Mouse (Mus musculus): ENCODE data around the gene Avil. TPM values are rescaled to one million over a fixed set of nuclear protein-coding genes. Genes with fewer than 3 reads are reported as not detected.
"Not testable (repeated sequence)": the region's sequence is repeated elsewhere in the genome, so short reads cannot be mapped to it uniquely, and the experiment has no call there.

Gene Avil
- total and polyA plus RNA-seq, 2 experiments from 2014 or later: 0.52 to 0.98 TPM

- no peak overlapping the region; the same call in 1 of the 2 replicates for H3K9ac ChIP-seq (replicated peaks; ENCODE audit: low read length)
- H3K4me1 ChIP-seq (ENCODE audit: insufficient read depth, low read length): peaks cover 5% of the 10 kb centered on the region; the same call in 1 of the 2 replicates
- WGBS: 0% methylated on average over 9 of the region's 9 CpGs
Measured at GRCm38 (mm10) chr10:127058161-127058560, 57.7 kb downstream of the Avil start.

GRCm38 (mm10) chr10:127058708-127059107, 58.2 kb downstream of the Avil start:
- Histone ChIP-seq H3K27ac (peak overlapping the region; percentile 92; the same call in 1 of the 2 replicates), H3K27me3 (ENCODE audit: insufficient read depth, low read length) (no peaks in the 10 kb centered on the region), H3K36me3 (ENCODE audit: insufficient read depth, low read length) (peaks cover 35% of the 10 kb centered on the region), H3K4me2 (ENCODE audit: low read depth, low read length) (peak overlapping the region; percentile 88), H3K9me3 (ENCODE audit: low read length) (no peaks in the 10 kb centered on the region), H3K4me3 (ENCODE audit: low read length) (peak overlapping the region; percentile 86), H3K4me1 (ENCODE audit: insufficient read depth, low read length) (peaks cover 5% of the 10 kb centered on the region; the same call in 1 of the 2 replicates), H3K9ac (replicated peaks; ENCODE audit: low read length) (peak overlapping the region; percentile 93)
- WGBS: 3% methylated on average over 8 of the region's 8 CpGs
- no peak for TF ChIP-seq CTCF (IDR thresholded peaks at IDR 0.05; ENCODE audit: low read depth)
- DNase-seq (ENCODE audit: low spot score): no peak
- ATAC-seq: no peak

More at GRCm38 (mm10) chr10:127058161-127058560, 57.7 kb downstream of the Avil start:
- H3K4me3 ChIP-seq (ENCODE audit: low read length): peak overlapping the region; percentile 86
- no peaks in the 10 kb centered on the region for H3K27me3 ChIP-seq (ENCODE audit: insufficient read depth, low read length)
- peak; percentile 84 for DNase-seq (ENCODE audit: low spot score)
- peak; percentile 21; the same call in 1 of the 2 replicates for ATAC-seq
- peak; percentile 95 for TF ChIP-seq CTCF (IDR thresholded peaks at IDR 0.05; ENCODE audit: low read depth)
- peaks cover 35% of the 10 kb centered on the region for H3K36me3 ChIP-seq (ENCODE audit: insufficient read depth, low read length)
- H3K27ac ChIP-seq: no peak overlapping the region
- H3K9me3 ChIP-seq (ENCODE audit: low read length): no peaks in the 10 kb centered on the region
- peak overlapping the region; percentile 88 for H3K4me2 ChIP-seq (ENCODE audit: low read depth, low read length)

DNA sequence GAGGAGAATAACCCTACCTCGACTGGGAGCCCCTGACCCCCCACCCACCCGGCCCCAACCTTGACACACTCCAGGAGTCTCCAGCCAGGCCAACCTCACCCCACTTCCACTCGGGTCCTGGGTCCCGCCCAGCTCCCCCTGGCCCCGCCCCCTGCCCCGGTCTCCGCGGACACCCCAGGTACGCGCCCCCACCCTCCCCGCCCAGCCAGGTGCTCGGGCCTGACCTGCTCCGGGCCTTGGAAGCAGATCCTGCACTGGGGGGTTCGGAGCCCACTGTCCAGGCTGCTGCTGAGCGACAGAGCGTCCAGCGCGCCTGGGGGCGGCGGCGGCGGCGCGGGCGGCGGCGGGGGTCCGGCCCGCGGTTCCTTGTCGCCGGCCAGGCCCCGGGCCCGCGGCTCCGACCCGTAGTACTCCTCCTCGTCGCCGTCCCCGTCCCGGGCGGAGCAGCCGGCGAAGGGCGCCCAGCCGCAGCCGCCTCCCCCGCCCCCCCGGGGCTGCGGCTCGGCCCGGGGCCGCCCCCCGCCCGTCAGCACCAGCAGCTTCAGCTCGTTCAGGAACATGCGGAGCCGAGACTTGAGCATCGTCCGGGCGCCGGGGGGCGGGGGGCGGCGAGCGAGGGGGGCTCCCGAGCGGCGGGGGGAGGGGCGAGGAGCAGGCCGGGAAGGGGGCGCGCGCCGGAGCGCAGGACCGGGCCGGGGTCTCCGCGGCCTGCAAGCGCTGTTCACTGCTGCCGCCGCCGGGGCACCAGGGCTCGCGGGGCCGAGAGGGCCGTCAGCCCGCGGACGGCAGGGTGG, 58.9 kb downstream of the Avil start:
- peak; percentile 66 for DNase-seq (ENCODE audit: low spot score)
- under 1% methylated on average over 62 of the region's 92 CpGs for WGBS
- Histone ChIP-seq H3K27me3 (ENCODE audit: insufficient read depth, low read length) (no peaks in the 10 kb centered on the region), H3K4me2 (ENCODE audit: low read depth, low read length) (peak overlapping the region; percentile 88), H3K4me3 (ENCODE audit: low read length) (peak overlapping the region; percentile 86), H3K9me3 (ENCODE audit: low read length) (no peaks in the 10 kb centered on the region), H3K9ac (replicated peaks; ENCODE audit: low read length) (peak overlapping the region; percentile 93), H3K36me3 (ENCODE audit: insufficient read depth, low read length) (peaks cover 29% of the 10 kb centered on the region), H3K4me1 (ENCODE audit: insufficient read depth, low read length) (peaks cover 6% of the 10 kb centered on the region; the same call in 1 of the 2 replicates), H3K27ac (peak overlapping the region; percentile 92)
- TF ChIP-seq CTCF (IDR thresholded peaks at IDR 0.05; ENCODE audit: low read depth): no peak
- ATAC-seq: no peak

GRCm38 (mm10) chr10:127059968-127060916, 59.7 kb downstream of the Avil start, which contains the start of gene March9:
March9 (minus strand) TSS chr10:127060184.
- H3K27me3 ChIP-seq (ENCODE audit: insufficient read depth, low read length): no peaks in the 10 kb centered on the region
- ATAC-seq (peak; percentile 41), DNase-seq (ENCODE audit: low spot score) (peak; percentile 93)
- H3K4me3 ChIP-seq (ENCODE audit: low read length): peak within 1 kb of the TSS; percentile 86
- 1% methylated on average over 68 of the region's 72 CpGs for WGBS
- H3K9ac ChIP-seq (replicated peaks; ENCODE audit: low read length): peak within 1 kb of the TSS; percentile 93
- peak within 1 kb of the TSS; percentile 92 for H3K27ac ChIP-seq
- no peaks in the 10 kb centered on the region for H3K9me3 ChIP-seq (ENCODE audit: low read length)
- peaks cover 12% of the 10 kb centered on the region; the same call in 1 of the 2 replicates for H3K4me1 ChIP-seq (ENCODE audit: insufficient read depth, low read length)
- no peak for TF ChIP-seq CTCF (IDR thresholded peaks at IDR 0.05; ENCODE audit: low read depth)
- peak within 1 kb of the TSS; percentile 88 for H3K4me2 ChIP-seq (ENCODE audit: low read depth, low read length)
- peaks cover 28% of the 10 kb centered on the region for H3K36me3 ChIP-seq (ENCODE audit: insufficient read depth, low read length)

GRCm38 (mm10) chr10:127061085-127061484, 60.6 kb downstream of the Avil start:
- Histone ChIP-seq H3K27ac (peak overlapping the region; percentile 92), H3K36me3 (ENCODE audit: insufficient read depth, low read length) (peaks cover 28% of the 10 kb centered on the region), H3K4me2 (ENCODE audit: low read depth, low read length) (peak overlapping the region; percentile 88), H3K9ac (replicated peaks; ENCODE audit: low read length) (peak overlapping the region; percentile 93), H3K4me3 (ENCODE audit: low read length) (peak overlapping the region; percentile 86), H3K9me3 (ENCODE audit: low read length) (no peaks in the 10 kb centered on the region), H3K4me1 (ENCODE audit: insufficient read depth, low read length) (peaks cover 12% of the 10 kb centered on the region; the same call in 1 of the 2 replicates), H3K27me3 (ENCODE audit: insufficient read depth, low read length) (no peaks in the 10 kb centered on the region)
- no peak for TF ChIP-seq CTCF (IDR thresholded peaks at IDR 0.05; ENCODE audit: low read depth)
- no peak for ATAC-seq
- WGBS: 22% methylated on average over 5 of the region's 5 CpGs
- DNase-seq (ENCODE audit: low spot score): no peak

GRCm38 (mm10) chr10:127061513-127061912, 61.0 kb downstream of the Avil start:
- Histone ChIP-seq H3K27ac (peak overlapping the region; percentile 92; the same call in 1 of the 2 replicates), H3K36me3 (ENCODE audit: insufficient read depth, low read length) (peaks cover 28% of the 10 kb centered on the region), H3K4me1 (ENCODE audit: insufficient read depth, low read length) (peaks cover 12% of the 10 kb centered on the region; the same call in 1 of the 2 replicates), H3K4me2 (ENCODE audit: low read depth, low read length) (peak overlapping the region; percentile 88), H3K9me3 (ENCODE audit: low read length) (no peaks in the 10 kb centered on the region), H3K9ac (replicated peaks; ENCODE audit: low read length) (no peak overlapping the region; the same call in 1 of the 2 replicates), H3K27me3 (ENCODE audit: insufficient read depth, low read length) (no peaks in the 10 kb centered on the region), H3K4me3 (ENCODE audit: low read length) (peak overlapping the region; percentile 86; the same call in 1 of the 2 replicates)
- no peak for TF ChIP-seq CTCF (IDR thresholded peaks at IDR 0.05; ENCODE audit: low read depth)
- WGBS: 55% methylated on average over 2 of the region's 2 CpGs
- no peak for ATAC-seq
- no peak for DNase-seq (ENCODE audit: low spot score)

- H3K4me1 ChIP-seq (ENCODE audit: insufficient read depth, low read length): peaks cover 12% of the 10 kb centered on the region; the same call in 1 of the 2 replicates
- not testable (repeated sequence) for ATAC-seq; H3K27me3 ChIP-seq (ENCODE audit: insufficient read depth, low read length); H3K9me3 ChIP-seq (ENCODE audit: low read length); H3K4me3 ChIP-seq (ENCODE audit: low read length); H3K27ac ChIP-seq; H3K9ac ChIP-seq (replicated peaks; ENCODE audit: low read length); DNase-seq (ENCODE audit: low spot score); H3K4me2 ChIP-seq (ENCODE audit: low read depth, low read length)
- H3K36me3 ChIP-seq (ENCODE audit: insufficient read depth, low read length): peaks cover 31% of the 10 kb centered on the region
- 88% methylated on average over 4 of the region's 4 CpGs for WGBS
Measured at GRCm38 (mm10) chr10:127062101-127062500, 61.6 kb downstream of the Avil start.

Data from hindbrain, postnatal 0 days (tissue).